Mouse (Mus musculus) activated CD4-positive, CD25-positive, alpha-beta regulatory T cell (primary cell): ENCODE data around the gene BC016579. TPM values are rescaled to one million over a fixed set of nuclear protein-coding genes. Genes with fewer than 3 reads are reported as not detected.

Source experiments
- polyA plus RNA-seq, 2 experiments: library from polyadenylated mRNA; unstranded; fragments of 100-300 nt; shearing (Covaris generic); gene quantifications; one replicate each; pipeline ENCODE4 v1.2.1; 2017

Gene BC016579
- polyA plus RNA-seq = not detected

GRCm38 (mm10) chr16:45653934-45654332, at the start of gene BC016579:
TSS of gene BC016579 (minus strand) at chr16:45654068.

GRCm38 (mm10) chr16:45693558-45693957, 39.7 kb upstream of the BC016579 start, which contains the start of gene Tmprss7:
TSS of gene Tmprss7 (minus strand) at chr16:45693658.

GRCm38 (mm10) chr16:45610267-45610666, 43.6 kb downstream of the BC016579 start, which contains the start of gene Gcsam:
TSS of gene Gcsam (plus strand) at chr16:45610380.

Other genes starting within 250 kb of the BC016579 start
- gene Cd200, start 245.0 kb downstream of the BC016579 start, polyA plus RNA-seq = 100 to 1,000 TPM in 1 of 2 experiments, 10 to 100 TPM in 1; 79.2 to 218 TPM
- under 1 TPM in 1 of 2 experiments, not detected in 1; 0.09 TPM for gene Gm609, start 161.1 kb downstream of the BC016579 start, polyA plus RNA-seq
- gene Gm17783, start 122.0 kb downstream of the BC016579 start, polyA plus RNA-seq = not detected
- under 1 TPM in 1 of 2 experiments, not detected in 1; 0.10 TPM for gene Slc9c1, start 118.8 kb downstream of the BC016579 start, polyA plus RNA-seq
- under 1 TPM in 1 of 2 experiments, not detected in 1; 0.39 TPM for gene Gcsam, start 43.7 kb downstream of the BC016579 start, polyA plus RNA-seq
- under 1 TPM in 1 of 2 experiments, not detected in 1; 0.11 TPM for gene Tmprss7, start 39.6 kb upstream of the BC016579 start, polyA plus RNA-seq
- gene Tagln3, start 70.5 kb upstream of the BC016579 start, polyA plus RNA-seq = under 1 TPM in 1 of 2 experiments, not detected in 1; 0.32 TPM
- gene Abhd10, start 88.9 kb upstream of the BC016579 start, polyA plus RNA-seq = 10 to 100 TPM; 22.6 to 24.9 TPM